Mouse (Mus musculus) liver, adult 2 months (tissue): Measurements from ENCODE around the gene Phf21b.

Source experiments
- CTCF ChIP-seq: fragments of 200-500 bp; IDR thresholded peaks from 2 replicates; pipeline ENCODE4 v1.5.1; 2011; ENCODE audit warnings: low read depth, low read length, control low read depth
- POLR2A ChIP-seq: fragments of 200-500 bp; IDR thresholded peaks from 2 replicates; pipeline ENCODE4 v1.6.1; 2011; ENCODE audit warnings: low read length, control low read depth; ENCODE audit not compliant: insufficient read depth; ENCODE audit errors: extremely low read depth

GRCm38 (mm10) chr15:84811126-84811525 lies 44.7 kb downstream of the Phf21b start:
- TF ChIP-seq CTCF (no peak), POLR2A (no peak)
